Mouse (Mus musculus): ENCODE data around the gene Col11a1.

DNA sequence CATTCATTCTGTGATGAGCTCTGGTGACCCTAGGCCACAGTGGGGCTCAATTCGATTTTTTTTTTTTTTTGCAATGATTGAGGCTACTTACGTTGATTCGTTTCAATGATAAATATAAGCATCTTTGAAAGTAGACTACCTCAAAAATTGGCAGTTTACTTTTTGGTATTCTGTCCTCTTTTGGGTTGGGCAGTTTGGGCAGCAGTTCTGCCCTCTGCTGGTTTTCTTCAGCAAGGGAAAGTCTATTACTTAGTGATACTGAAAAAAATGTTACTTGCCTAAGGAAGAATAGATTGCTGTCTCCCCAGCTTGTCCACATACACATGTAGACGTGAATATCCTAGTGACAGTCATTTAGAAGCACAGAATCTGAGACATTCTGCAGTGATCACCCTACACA, 2.0 kb downstream of the Col11a1 start:
- peak; percentile 71 for TF ChIP-seq CTCF (IDR thresholded peaks at IDR 0.05; ENCODE audit: low read depth)
- TF ChIP-seq EP300 (optimal IDR thresholded peaks at IDR 0.05): no peak
